Mouse (Mus musculus) ovary, adult 2 months (tissue): ENCODE results near the gene Mt1. TPM values are rescaled to one million over a fixed set of nuclear protein-coding genes. Genes with fewer than 3 reads are reported as not detected.

Experiments
- polyA plus RNA-seq: library from polyadenylated mRNA; depleted of rRNA; stranded (reverse); fragments of >200 nt; gene quantifications from 2 replicates; pipeline ENCODE4 v1.2.3, GENCODE M21; 2012; rRNA removed

Gene Mt1
- 1,509 and 2,181 TPM in 2 replicates for polyA plus RNA-seq

DNA sequence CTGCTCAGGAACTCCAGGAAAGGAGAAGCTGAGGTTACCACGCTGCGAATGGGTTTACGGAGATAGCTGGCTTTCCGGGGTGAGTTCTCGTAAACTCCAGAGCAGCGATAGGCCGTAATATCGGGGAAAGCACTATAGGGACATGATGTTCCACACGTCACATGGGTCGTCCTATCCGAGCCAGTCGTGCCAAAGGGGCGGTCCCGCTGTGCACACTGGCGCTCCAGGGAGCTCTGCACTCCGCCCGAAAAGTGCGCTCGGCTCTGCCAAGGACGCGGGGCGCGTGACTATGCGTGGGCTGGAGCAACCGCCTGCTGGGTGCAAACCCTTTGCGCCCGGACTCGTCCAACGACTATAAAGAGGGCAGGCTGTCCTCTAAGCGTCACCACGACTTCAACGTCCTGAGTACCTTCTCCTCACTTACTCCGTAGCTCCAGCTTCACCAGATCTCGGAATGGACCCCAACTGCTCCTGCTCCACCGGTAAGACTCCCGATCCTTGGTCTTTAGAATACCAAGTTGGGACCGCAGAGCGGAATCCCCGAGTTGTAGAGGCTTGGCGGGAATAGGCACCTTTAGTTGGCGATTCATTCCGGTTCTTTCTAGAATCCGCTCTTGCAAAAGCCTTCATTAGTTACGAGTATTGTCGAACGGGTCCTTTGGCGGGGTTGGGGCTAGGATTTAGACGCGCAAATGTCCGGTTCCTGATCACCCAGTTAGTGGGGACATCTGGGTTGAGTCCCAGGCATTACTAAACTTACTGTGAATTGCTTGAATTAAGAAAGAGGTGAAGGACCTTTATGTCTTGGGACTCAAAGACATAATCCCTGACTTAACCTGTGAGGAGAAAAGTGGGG, at the start of gene Mt1:
TSS of gene Mt1 (plus strand) at position 226 of the 856 bp plus-strand sequence.

DNA sequence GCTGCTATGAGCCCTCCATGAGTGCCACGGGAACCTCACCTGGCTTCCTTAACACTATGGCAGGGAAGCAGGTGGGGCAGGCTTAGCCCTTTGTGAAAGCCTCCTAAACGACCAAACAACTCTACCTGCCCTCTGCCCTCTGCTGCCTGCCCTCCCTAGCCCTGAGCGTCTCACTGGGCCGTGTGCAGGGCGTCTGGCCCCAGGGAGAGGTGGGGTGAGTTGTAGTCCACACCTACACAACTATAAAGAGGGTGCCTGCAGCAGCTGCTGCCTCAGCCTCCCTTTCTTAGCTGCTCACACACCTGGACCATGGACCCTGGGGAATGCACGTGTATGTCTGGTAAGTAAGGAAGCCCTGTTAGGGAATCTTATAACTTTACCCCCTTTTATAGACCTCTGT, 41.9 kb upstream of the Mt1 start, which contains the start of gene Mt4:
TSS of gene Mt4 (plus strand) at position 265 of the 400 bp plus-strand sequence.

DNA sequence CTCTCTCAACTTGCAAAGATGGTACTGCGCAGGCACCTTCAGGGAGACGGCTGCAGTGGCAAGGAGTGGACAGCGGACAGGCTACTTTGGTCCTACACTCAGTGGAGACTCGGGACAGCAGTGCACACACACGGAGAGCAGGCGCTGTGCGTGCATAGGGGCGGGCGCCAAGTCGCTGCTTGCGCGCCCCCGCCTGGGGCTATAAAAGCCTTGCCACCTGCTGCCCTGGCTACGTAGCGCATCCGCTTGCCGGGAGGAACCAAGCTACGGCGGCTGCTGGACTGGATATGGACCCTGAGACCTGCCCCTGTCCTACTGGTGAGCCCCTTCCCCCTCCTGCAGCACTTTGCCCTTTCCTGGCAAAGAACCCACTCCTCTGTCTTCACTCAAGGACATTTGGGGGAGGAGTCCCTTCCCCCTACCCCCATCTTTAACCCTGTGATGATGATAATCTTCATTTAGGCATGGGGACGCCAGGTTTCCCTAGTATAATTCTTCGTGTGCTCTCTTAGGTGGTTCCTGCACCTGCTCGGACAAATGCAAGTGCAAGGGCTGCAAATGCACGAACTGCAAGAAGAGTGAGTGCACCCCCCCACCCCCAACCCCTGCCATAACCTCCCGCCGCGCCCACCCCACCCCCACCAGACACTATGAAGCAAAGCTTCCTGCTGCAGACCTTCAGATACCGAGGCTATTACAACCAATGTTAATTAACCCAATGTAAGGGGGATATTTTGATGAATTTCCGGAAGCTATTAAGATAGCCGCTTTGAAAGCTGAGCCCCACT, 26.2 kb upstream of the Mt1 start, which contains the start of gene Mt3:
TSS of gene Mt3 (plus strand) at position 95 of the 788 bp plus-strand sequence.

DNA sequence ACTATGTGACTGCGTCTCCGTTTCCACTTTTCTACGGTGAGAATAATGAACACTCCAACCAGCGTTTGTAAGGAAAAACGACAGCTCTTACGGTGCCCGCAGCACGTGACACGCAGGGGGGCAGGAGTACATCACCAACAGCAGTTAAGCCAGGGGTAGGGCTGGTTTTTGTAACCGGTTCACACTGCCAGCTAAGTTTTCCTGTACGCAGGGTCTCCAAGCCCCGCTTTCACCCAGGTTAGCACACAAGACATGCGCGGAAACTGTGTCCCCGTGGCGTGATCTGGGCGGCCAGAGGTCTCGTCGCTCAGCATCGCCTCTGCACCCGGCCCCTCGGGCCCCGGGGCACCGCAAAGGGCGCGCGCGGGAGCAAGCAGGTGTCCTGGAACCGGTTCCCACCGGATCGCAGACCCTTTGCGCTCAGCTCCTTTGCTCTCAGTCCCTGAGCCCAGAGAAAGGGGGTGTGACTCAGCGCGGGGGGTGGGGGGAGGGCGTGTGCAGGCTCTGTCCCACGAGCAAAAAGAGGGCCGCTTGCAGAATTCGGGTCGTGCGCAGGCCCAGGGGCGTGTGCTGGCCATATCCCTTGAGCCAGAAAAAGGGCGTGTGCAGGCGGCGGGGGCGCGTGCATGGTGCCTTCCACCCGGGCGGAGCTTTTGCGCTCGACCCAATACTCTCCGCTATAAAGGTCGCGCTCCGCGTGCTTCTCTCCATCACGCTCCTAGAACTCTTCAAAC, 6.6 kb upstream of the Mt1 start, which contains the start of gene Mt2:
TSS of gene Mt2 (plus strand) at position 590 of the 734 bp plus-strand sequence.

DNA sequence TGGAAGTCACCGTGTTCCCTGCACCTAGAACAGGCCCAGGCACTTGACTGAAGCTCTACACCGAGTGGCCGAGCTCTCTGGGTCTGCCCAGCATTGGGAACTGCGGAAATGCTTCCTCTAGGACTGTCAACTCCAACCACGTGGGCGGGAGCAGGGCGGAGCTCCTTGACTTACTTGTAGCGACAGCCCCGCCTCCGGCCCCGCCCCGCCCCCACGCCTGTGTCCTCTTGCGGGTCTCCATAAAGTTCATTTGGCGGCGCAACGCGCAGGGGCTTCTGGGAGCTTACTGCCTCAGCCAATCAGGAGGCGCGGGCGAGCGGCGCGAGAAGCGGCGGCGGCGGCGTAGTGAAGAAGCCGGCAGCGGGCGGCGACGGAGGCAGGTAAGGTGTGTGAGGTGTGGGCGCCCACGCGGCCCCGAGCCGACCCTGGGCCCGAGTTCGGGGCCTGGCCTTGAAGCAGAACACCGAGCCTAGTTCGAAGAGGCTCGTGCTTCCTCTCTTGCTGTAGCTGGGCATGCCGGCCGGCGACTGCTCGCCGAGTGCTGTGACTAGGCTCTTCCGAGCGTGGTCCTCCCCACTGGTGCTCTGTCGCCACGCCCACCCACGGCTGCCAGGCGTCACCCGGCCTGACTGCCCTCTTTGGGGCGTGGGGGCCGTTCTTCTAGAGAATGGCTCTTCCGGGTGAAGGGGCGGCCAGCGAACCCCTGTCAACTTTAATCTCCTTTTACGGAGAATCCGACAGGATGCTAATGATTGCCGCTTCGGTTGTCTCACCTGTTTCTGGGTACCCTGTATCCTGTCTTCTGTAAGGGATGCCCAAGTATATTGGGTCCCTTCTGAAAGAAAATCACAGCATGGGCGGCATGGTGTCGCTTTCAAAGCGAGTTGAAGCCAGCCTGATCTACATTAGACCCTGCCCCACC, 35.6 kb downstream of the Mt1 start, which contains the start of gene Nup93:
TSS of gene Nup93 (plus strand) at position 313 of the 922 bp plus-strand sequence.

Other genes with a start within 250 kb of the Mt1 start
- gene Amfr, start 166.2 kb upstream of the Mt1 start, polyA plus RNA-seq = 124 and 173 TPM in 2 replicates
- 39.0 and 169 TPM in 2 replicates for gene Nudt21, start 142.1 kb upstream of the Mt1 start, polyA plus RNA-seq
- gene Ogfod1, start 141.9 kb upstream of the Mt1 start, polyA plus RNA-seq = 3.7 and 4.6 TPM in 2 replicates
- gene Bbs2, start 80.2 kb upstream of the Mt1 start, polyA plus RNA-seq = 23.7 and 29.6 TPM in 2 replicates
- gene Mt4, start 41.9 kb upstream of the Mt1 start, polyA plus RNA-seq = not detected in 2 replicates
- 40.6 and 43.0 TPM in 2 replicates for gene Mt3, start 26.5 kb upstream of the Mt1 start, polyA plus RNA-seq
- gene Mt2, start 6.4 kb upstream of the Mt1 start, polyA plus RNA-seq = 89.1 and 173 TPM in 2 replicates
- gene Nup93, start 35.5 kb downstream of the Mt1 start, polyA plus RNA-seq = 14.7 and 18.9 TPM in 2 replicates
- 0.16 and 0.18 TPM in 2 replicates for gene Slc12a3, start 150.1 kb downstream of the Mt1 start, polyA plus RNA-seq
- 304 and 326 TPM in 2 replicates for gene Herpud1, start 207.4 kb downstream of the Mt1 start, polyA plus RNA-seq